Mouse (Mus musculus) MEL (cell line): ENCODE measurements around the gene Gm5475. TPM values are rescaled to one million over a fixed set of nuclear protein-coding genes. Genes with fewer than 3 reads are reported as not detected.

ENCODE experiments used
- DNase-seq: peaks from one replicate; pipeline ENCODE4 v3.0.0; 2011; ENCODE audit warnings: low read depth, low spot score
- H3K27ac ChIP-seq: 2 replicates; pipeline ENCODE4 v1.5.1; 2012; ENCODE audit warnings: low read depth, mild to moderate bottlenecking, control low read depth, low read length, moderate library complexity; ENCODE audit not compliant: control insufficient read depth
- H3K27me3 ChIP-seq, 2 experiments: fragments of 150-350 bp in 1 of 2; sonication (generic) in 1 of 2; 2 replicates each; pipeline ENCODE4 v1.6.1; 2012; ENCODE audit warnings: low read length in 2 of 2, mild to moderate bottlenecking in 2 of 2, improper control_type of control experiment in 1 of 2, moderate library complexity in 1 of 2; ENCODE audit not compliant: insufficient read depth in 2 of 2, control insufficient read depth in 1 of 2
- H3K36me3 ChIP-seq, 2 experiments: 2 replicates each; pipeline ENCODE4 v1.6.1; 2012 to 2014; ENCODE audit warnings: low read length in 2 of 2, improper control_type of control experiment in 1 of 2, inconsistent platforms in 1 of 2, mild to moderate bottlenecking in 1 of 2; ENCODE audit not compliant: insufficient read depth in 2 of 2, control insufficient read depth in 1 of 2
- H3K4me1 ChIP-seq, 2 experiments: fragments of 150-350 bp in 1 of 2; sonication (generic) in 1 of 2; 2 replicates each; pipeline ENCODE4 v1.6.1; 2012; ENCODE audit warnings: low read length in 2 of 2, improper control_type of control experiment in 1 of 2, mild to moderate bottlenecking in 1 of 2; ENCODE audit not compliant: insufficient read depth in 2 of 2, control insufficient read depth in 1 of 2
- H3K4me3 ChIP-seq, 2 experiments: fragments of 150-350 bp in 1 of 2; sonication (generic) in 1 of 2; 2 replicates each; pipeline ENCODE4 v1.5.1; 2012; ENCODE audit warnings: low read depth in 2 of 2, low read length in 2 of 2, mild to moderate bottlenecking in 2 of 2, moderate library complexity in 2 of 2, control low read depth in 1 of 2, improper control_type of control experiment in 1 of 2; ENCODE audit not compliant: control insufficient read depth in 1 of 2, insufficient read depth in 1 of 2
- H3K79me2 ChIP-seq: 2 replicates; pipeline ENCODE4 v1.6.1; 2012; ENCODE audit warnings: mild to moderate bottlenecking, low read length, moderate library complexity; ENCODE audit not compliant: control insufficient read depth, poor library complexity, insufficient read depth
- H3K9ac ChIP-seq: 2 replicates; pipeline ENCODE4 v1.6.1; 2012; ENCODE audit warnings: low read depth, mild to moderate bottlenecking, control low read depth, low read length, moderate library complexity; ENCODE audit not compliant: control insufficient read depth, poor library complexity, severe bottlenecking
- H3K9me3 ChIP-seq: fragments of 150-350 bp; sonication (generic); replicated peaks from 2 replicates; pipeline ENCODE4 v1.6.1; 2012; ENCODE audit warnings: mild to moderate bottlenecking, low read length, improper control_type of control experiment, moderate library complexity; ENCODE audit not compliant: insufficient read depth
- BHLHE40 ChIP-seq: IDR thresholded peaks from 2 replicates; pipeline ENCODE4 v1.6.1; 2012; ENCODE audit warnings: low read depth, mild to moderate bottlenecking, inconsistent platforms, low read length, improper control_type of control experiment, borderline replicate concordance
- CHD1 ChIP-seq: IDR thresholded peaks from 2 replicates; pipeline ENCODE4 v1.6.1; 2012; ENCODE audit warnings: low read depth, mild to moderate bottlenecking, inconsistent platforms, low read length, improper control_type of control experiment
- CHD2 ChIP-seq: IDR thresholded peaks from 2 replicates; pipeline ENCODE4 v1.6.1; 2011; ENCODE audit warnings: low read length, improper control_type of control experiment
- E2F4 ChIP-seq: IDR thresholded peaks from 2 replicates; pipeline ENCODE4 v1.6.1; 2011; ENCODE audit warnings: low read depth, low read length, improper control_type of control experiment, borderline replicate concordance
- ELF1 ChIP-seq: IDR thresholded peaks from 2 replicates; pipeline ENCODE4 v1.6.1; 2014; ENCODE audit warnings: low read depth, mild to moderate bottlenecking, inconsistent platforms, low read length, improper control_type of control experiment, moderate library complexity
- ETS1 ChIP-seq: IDR thresholded peaks from 2 replicates; pipeline ENCODE4 v1.6.1; 2012; ENCODE audit warnings: low read depth, mild to moderate bottlenecking, inconsistent platforms, low read length, improper control_type of control experiment, moderate library complexity
- JUND ChIP-seq: IDR thresholded peaks from 2 replicates; pipeline ENCODE4 v1.6.1; 2011; ENCODE audit warnings: low read depth, mild to moderate bottlenecking, improper control_type of control experiment, low read length
- MXI1 ChIP-seq: IDR thresholded peaks from 2 replicates; pipeline ENCODE4 v1.6.1; 2011; ENCODE audit warnings: mild to moderate bottlenecking, low read depth, low read length, improper control_type of control experiment
- MYC ChIP-seq: IDR thresholded peaks from 2 replicates; pipeline ENCODE4 v1.6.1; 2011; ENCODE audit warnings: low read depth, mild to moderate bottlenecking, low read length, improper control_type of control experiment, moderate library complexity
- POLR2AphosphoS2 ChIP-seq: IDR thresholded peaks from 2 replicates; pipeline ENCODE4 v1.6.1; 2011; ENCODE audit warnings: low read length, improper control_type of control experiment
- SMC3 ChIP-seq: IDR thresholded peaks from 2 replicates; pipeline ENCODE4 v1.6.1; 2011; ENCODE audit warnings: low read depth, low read length, improper control_type of control experiment
- TBP ChIP-seq: IDR thresholded peaks from 2 replicates; pipeline ENCODE4 v1.8.0; 2011; ENCODE audit warnings: low read depth, low read length, improper control_type of control experiment
- UBTF ChIP-seq: IDR thresholded peaks from 2 replicates; pipeline ENCODE4 v1.6.1; 2012; ENCODE audit warnings: low read depth, mild to moderate bottlenecking, inconsistent platforms, low read length, improper control_type of control experiment, moderate library complexity, borderline replicate concordance; ENCODE audit not compliant: insufficient read depth
- USF1 ChIP-seq: IDR thresholded peaks from 2 replicates; pipeline ENCODE4 v1.6.1; 2014; ENCODE audit warnings: low read depth, mild to moderate bottlenecking, inconsistent platforms, low read length, improper control_type of control experiment, moderate library complexity
- ZMIZ1 ChIP-seq: IDR thresholded peaks from 2 replicates; pipeline ENCODE4 v1.6.1; 2012; ENCODE audit warnings: low read depth, mild to moderate bottlenecking, inconsistent platforms, low read length, improper control_type of control experiment, moderate library complexity
- polyA plus RNA-seq, 2 experiments: library from polyadenylated mRNA; stranded (reverse) in 1 of 2; unstranded in 1 of 2; fragments of >175 nt in 1 of 2; fragments of >200 nt in 1 of 2; gene quantifications; 2 replicates each; pipeline versions ENCODE4 v1.2.1 to v1.2.4; 2012; ENCODE audit warnings: low replicate concordance in 2 of 2, low read depth in 1 of 2; ENCODE audit not compliant: insufficient read length in 2 of 2, insufficient read depth in 1 of 2, missing spikeins in 1 of 2
- total RNA-seq: library from RNA; depleted of rRNA; stranded (reverse); fragments of 300-350 nt; gene quantifications from 2 replicates; pipeline ENCODE4 v1.2.3, GENCODE M21; 2012

Gene Gm5475
- total and polyA plus RNA-seq, 3 experiments = 0.14 to 0.15 TPM; not detected in 1

DNA sequence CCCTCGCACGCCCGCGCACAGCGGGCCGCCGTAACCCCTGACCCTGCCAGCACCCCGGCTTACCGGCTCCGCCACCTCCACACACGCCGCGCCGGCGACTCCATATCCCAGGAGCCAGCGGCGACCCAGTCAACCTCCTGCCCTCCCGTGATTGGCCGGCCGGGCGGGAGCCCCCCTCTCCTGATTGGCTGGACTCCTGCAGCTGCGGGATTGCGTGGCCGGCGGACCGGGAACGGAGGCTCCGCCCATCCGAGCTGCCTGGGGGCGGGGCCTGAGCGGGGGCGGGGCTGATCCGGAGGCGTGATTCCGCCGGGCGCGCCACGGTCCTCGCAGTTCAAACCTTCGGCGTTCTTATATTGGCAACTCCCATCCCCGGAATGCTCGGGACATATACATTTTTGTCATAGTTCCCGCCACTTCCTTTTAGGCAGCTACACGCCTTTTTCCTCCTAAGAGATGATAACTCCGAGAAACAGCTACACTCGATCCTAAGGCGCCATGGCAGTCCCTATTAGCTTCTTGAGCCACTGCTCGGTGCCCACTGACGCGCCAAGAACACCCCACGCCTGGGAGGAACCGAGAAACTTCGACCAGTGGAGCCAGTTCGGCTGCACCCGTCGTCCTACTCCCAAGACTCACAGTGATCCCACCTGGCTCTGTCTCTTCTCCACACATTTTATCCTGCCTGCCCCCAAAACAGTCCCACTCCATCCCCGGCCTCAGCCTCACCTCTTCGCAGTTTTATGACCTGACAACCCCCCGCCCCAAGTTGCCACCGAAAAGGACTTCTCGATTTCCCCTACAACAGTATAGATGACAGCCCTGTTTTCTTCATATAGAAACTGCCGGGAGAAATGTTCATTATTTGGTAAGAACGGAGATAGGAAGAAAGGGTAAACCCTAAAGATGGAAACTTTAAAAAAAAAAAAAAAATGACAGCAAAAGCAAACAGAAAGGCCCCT is 1.2 kb downstream of the Gm5475 start (continued):
- TF ChIP-seq MXI1 = peak; percentile 85
- 0 out of 2 replicates have a peak, but pooled peaks have one; percentile 6 for TF ChIP-seq ELF1
- peak; percentile 81 for TF ChIP-seq ZMIZ1
- peak; percentile 56; the same call in 1 of the 2 replicates for TF ChIP-seq USF1

DNA sequence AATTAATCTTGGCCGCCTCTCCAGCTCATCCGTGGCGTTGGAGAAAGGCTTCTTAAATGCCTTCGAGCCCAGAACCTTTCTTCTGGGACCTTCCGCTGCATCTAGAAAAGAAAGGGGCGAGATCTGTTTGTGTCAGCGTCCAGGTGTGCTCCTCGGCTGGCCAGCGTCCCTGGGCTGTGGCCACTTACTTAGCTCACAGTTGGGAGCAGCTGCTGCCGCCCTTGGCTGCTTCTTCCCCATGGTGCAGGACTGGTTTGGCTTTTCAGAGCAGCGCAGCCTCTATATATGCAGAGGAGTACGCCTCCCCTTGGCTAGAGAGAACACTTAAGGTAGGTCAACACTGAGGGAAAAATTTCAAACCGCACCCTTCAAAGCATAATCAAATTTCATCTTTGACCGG is 2.0 kb downstream of the Gm5475 start:
- Histone ChIP-seq H3K27ac (no peak overlapping the region), H3K36me3 (peaks cover 0 to 21% of the 10 kb centered on the region in 2 experiments; a peak in 2 of 4 replicates), H3K9me3 (no peaks in the 10 kb centered on the region), H3K79me2 (peaks cover 35% of the 10 kb centered on the region), H3K4me1 (peaks cover 20 to 27% of the 10 kb centered on the region in 2 experiments), H3K4me3 (peak overlapping the region; percentile 70 to 73), H3K27me3 (no peaks in the 10 kb centered on the region), H3K9ac (peak overlapping the region; percentile 70)
- peak; percentile 40 for DNase-seq
- TF ChIP-seq TBP (no peak), UBTF (no peak), BHLHE40 (no peak), USF1 (no peak), POLR2AphosphoS2 (no peak), CHD2 (no peak), ETS1 (no peak), JUND (no peak), CHD1 (no peak)

DNA sequence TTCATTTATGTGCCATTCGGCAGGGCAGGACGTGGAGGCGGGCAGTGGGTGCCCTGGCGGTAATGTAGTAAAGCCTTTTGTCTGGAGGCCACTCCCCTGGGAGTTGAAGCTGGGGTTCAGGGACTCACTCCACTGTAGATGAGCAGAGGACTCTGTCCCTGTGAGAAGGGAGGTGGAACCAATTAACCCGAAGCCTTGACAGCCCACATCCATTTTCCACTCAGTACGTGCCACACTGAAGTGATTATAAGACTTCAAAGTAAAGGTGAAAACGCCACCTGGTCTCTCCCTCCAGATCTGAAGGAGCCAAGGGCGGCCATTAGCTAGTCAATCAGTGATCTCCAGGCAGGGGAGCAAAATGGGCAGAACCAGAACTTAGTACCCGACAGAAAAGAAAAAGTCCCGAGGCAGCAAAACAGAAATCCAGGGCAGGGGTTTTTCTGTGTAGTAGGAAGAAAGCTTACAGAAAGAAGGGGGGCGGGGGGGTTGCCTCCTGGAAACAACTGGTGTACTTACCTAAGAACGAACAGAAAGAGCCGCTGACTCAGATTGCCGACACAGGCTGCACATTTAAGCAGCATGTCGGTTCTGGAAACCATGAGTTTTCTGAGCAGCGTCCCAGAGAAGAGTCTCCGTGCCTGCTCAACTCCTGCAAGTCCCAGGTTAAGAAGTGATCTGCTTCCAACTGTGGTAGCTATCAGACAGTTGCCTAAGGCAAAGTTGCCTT is 2.6 kb downstream of the Gm5475 start, which contains the start of gene Slc11a2:
Gene Slc11a2, minus strand, starts transcription at position 677 of the 727 bp plus-strand sequence.
- peak within 1 kb of the TSS; percentile 70 for H3K9ac ChIP-seq

More for the DNA sequence above, 2.6 kb downstream of the Gm5475 start, which contains the start of gene Slc11a2:
- Histone ChIP-seq H3K27ac (no peak within 1 kb of the TSS), H3K79me2 (peaks cover 29% of the 10 kb centered on the region), H3K36me3 (peaks cover 0 to 15% of the 10 kb centered on the region in 2 experiments; a peak in 2 of 4 replicates), H3K4me1 (peaks cover 14 to 20% of the 10 kb centered on the region in 2 experiments), H3K27me3 (no peaks in the 10 kb centered on the region; a peak in 1 of 4 replicates), H3K9me3 (no peaks in the 10 kb centered on the region), H3K4me3 (peak within 1 kb of the TSS; percentile 70 to 73; a peak in 3 of 4 replicates)
- TF ChIP-seq MYC (no peak), ZMIZ1 (no peak), SMC3 (no peak), E2F4 (no peak), TBP (no peak), ELF1 (no peak), MXI1 (no peak)
- no peak for DNase-seq
